In the genomic region with DNA sequence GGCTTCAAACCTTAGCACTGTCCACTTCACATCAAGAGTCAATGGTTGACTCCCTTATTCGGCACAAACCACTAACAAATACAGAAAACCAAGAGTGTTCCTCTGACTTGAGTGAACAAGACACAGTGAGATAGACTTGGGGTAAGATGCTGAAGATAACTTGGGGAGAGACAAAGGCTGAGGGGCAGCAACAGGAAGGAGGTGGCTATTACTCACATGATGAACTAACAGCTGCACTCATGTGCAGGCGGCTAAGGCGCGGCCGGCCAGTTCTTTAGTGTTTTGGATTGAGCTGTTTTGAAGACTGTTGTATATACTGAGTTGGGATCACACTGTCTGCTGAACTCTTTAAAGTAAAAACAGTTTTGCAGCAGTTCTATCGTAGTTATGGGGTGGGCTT, we compare ENCODE assay signal across 21 mouse cellular contexts.
DNase-seq lines count a peak whose midpoint lies in the region; TF ChIP-seq lines count a peak whose summit lies in the region.
"Had no signal": no experiment of that assay in that cellular context is flagged by ENCODE, and none has a peak within 500 bp of the region (broad histone marks: within the 10 kb centered on the region; RNA-seq: fewer than 3 reads in every experiment).

No protein-coding gene starts in this region.

- H3ac ChIP-seq in myocyte (ENCODE audit: control insufficient read depth, insufficient read length): no peak overlapping the region

- H3K4me2 ChIP-seq in myocyte (ENCODE audit: low read depth): no peak overlapping the region
- H3K4me2 ChIP-seq: embryonic facial prominence, embryonic 12.5 days; forebrain, embryonic 13.5 days; forebrain, embryonic 15.5 days had no signal

- H3K36me3 ChIP-seq in myocyte (ENCODE audit: control insufficient read depth, insufficient read depth): no peaks in the 10 kb centered on the region
- H3K36me3 ChIP-seq: embryonic facial prominence, embryonic 10.5 days; embryonic facial prominence, embryonic 12.5 days; forebrain, embryonic 15.5 days; G1E had no signal

- TF ChIP-seq POLR2A in myocyte (IDR thresholded peaks at IDR 0.05; ENCODE audit: insufficient read length, low read depth): no peak

- H3K79me2 ChIP-seq in myocyte (ENCODE audit: control insufficient read depth, insufficient read depth): no peaks in the 10 kb centered on the region

- intact Hi-C loops in heart, postnatal 36 days (cut with DNase I): no loop called here

- peak; percentile 64 for DNase-seq in heart, adult 11 months
- DNase-seq in heart, postnatal 36 days: no peak
- DNase-seq in 416B (ENCODE audit: low read depth): peak; percentile 92
- DNase-seq in cerebellum, postnatal 10 days: no peak
- DNase-seq: adrenal gland, adult 8-10 months; adrenal gland, postnatal 14 days; adrenal gland, postnatal 36 days; cerebellum, adult 11-12 months; cerebellum, adult 2 months; cerebellum, adult 9-10 months; cerebellum, postnatal 14 days; cerebellum, postnatal 36 days; forebrain, postnatal 0 days had no signal

- no peak overlapping the region for H3K4me3 ChIP-seq in myocyte
- H3K4me3 ChIP-seq: embryonic facial prominence, embryonic 10.5 days; embryonic facial prominence, embryonic 12.5 days; forebrain, embryonic 13.5 days; forebrain, embryonic 15.5 days had no signal

- no peaks in the 10 kb centered on the region for H3K27me3 ChIP-seq in myocyte (ENCODE audit: control insufficient read depth, insufficient read depth, insufficient read length)
- H3K27me3 ChIP-seq: CH12.LX; embryonic facial prominence, embryonic 12.5 days; forebrain, embryonic 13.5 days; forebrain, embryonic 15.5 days; Patski had no signal

TF ChIP-seq in myocyte, 11 proteins besides CTCF, POLR2A, EP300 and RAD21:
- TF ChIP-seq TCF3 (IDR thresholded peaks at IDR 0.05; ENCODE audit: insufficient read length, low read depth) (no peak), MYOG (IDR thresholded peaks at IDR 0.05; ENCODE audit: control insufficient read depth in 1 of 3, insufficient read depth in 1 of 3, insufficient read length in 2 of 3, low read depth in 2 of 3) (peak in 1 of 3 experiments; percentile 57), MYOD1 (IDR thresholded peaks at IDR 0.05; ENCODE audit: control insufficient read depth in 1 of 3, insufficient read length in 2 of 3, low read depth in 2 of 3) (peak in 2 of 3 experiments; percentile 40 to 61)

Comparison
In these comparisons a context has a peak if more than half of its experiments do, and no peak if none do; other contexts are left out.
1. DNase-seq: peak in heart, adult 11 months (single experiment) and 416B (single experiment); none in heart, postnatal 36 days (0 of 2) and cerebellum, postnatal 10 days (0 of 2).